Mouse (Mus musculus) CH12.LX (cell line): ENCODE measurements around the gene D10Wsu102e. TPM values are rescaled to one million over a fixed set of nuclear protein-coding genes. Genes with fewer than 3 reads are reported as not detected.

Experiments
- DNase-seq: peaks from one replicate; pipeline ENCODE4 v3.0.0-alpha.2; 2013; ENCODE audit errors: extremely low read depth
- H3K27ac ChIP-seq: 2 replicates; pipeline ENCODE4 v1.5.1; 2012; ENCODE audit warnings: low read depth, mild to moderate bottlenecking, control low read depth, moderate library complexity; ENCODE audit not compliant: insufficient read depth
- H3K27me3 ChIP-seq: replicated peaks from 2 replicates; pipeline ENCODE3; 2012; ENCODE audit warnings: inconsistent platforms
- H3K36me3 ChIP-seq, 2 experiments: replicated peaks in 1 of 2; 2 replicates each; pipeline versions ENCODE3 to v1.6.1; 2012; ENCODE audit warnings: inconsistent platforms in 1 of 2, low read length in 1 of 2, mild to moderate bottlenecking in 1 of 2, mixed read lengths in 1 of 2, moderate library complexity in 1 of 2; ENCODE audit not compliant: control insufficient read depth in 1 of 2, insufficient read depth in 1 of 2
- H3K4me1 ChIP-seq, 2 experiments: 2 replicates each; pipeline ENCODE4 v1.6.1; 2012; ENCODE audit warnings: inconsistent platforms in 1 of 2, moderate library complexity in 1 of 2; ENCODE audit not compliant: insufficient read depth in 2 of 2, control insufficient read depth in 1 of 2
- H3K4me2 ChIP-seq: 2 replicates; pipeline ENCODE4 v1.6.1; 2012; ENCODE audit warnings: low read depth, mild to moderate bottlenecking, control low read depth; ENCODE audit not compliant: poor library complexity, insufficient read depth, severe bottlenecking
- H3K4me3 ChIP-seq, 3 experiments: fragments of 150-350 bp in 1 of 3; sonication (generic) in 1 of 3; replicated peaks in 1 of 3; 2 replicates each; pipeline versions ENCODE3 to v1.5.1; 2011 to 2012; ENCODE audit warnings: low read depth in 2 of 3, low read length in 2 of 3, mild to moderate bottlenecking in 2 of 3, moderate library complexity in 2 of 3, control low read depth in 1 of 3, improper control_type of control experiment in 1 of 3, inconsistent platforms in 1 of 3, mixed read lengths in 1 of 3; ENCODE audit not compliant: poor library complexity in 1 of 3
- H3K79me2 ChIP-seq: replicated peaks from 2 replicates; pipeline ENCODE4 v1.6.1; 2012; ENCODE audit warnings: mild to moderate bottlenecking, moderate library complexity; ENCODE audit not compliant: control insufficient read depth, poor library complexity, insufficient read depth, severe bottlenecking; ENCODE audit errors: extremely low read depth
- H3K9ac ChIP-seq: 2 replicates; pipeline ENCODE4 v1.6.1; 2012; ENCODE audit warnings: low read depth, mild to moderate bottlenecking, control low read depth, moderate library complexity; ENCODE audit not compliant: insufficient read depth
- H3K9me3 ChIP-seq: replicated peaks from 2 replicates; pipeline ENCODE3; 2012; ENCODE audit warnings: low read length, inconsistent platforms, mixed read lengths
- BHLHE40 ChIP-seq: IDR thresholded peaks from 2 replicates; pipeline ENCODE4 v1.6.1; 2011; ENCODE audit warnings: mild to moderate bottlenecking, low read depth, low read length, improper control_type of control experiment
- CHD2 ChIP-seq: IDR thresholded peaks from 2 replicates; pipeline ENCODE4 v1.6.1; 2011; ENCODE audit warnings: low read length, improper control_type of control experiment
- CTCF ChIP-seq, 2 experiments: IDR thresholded peaks in 1 of 2; conservative IDR thresholded peaks in 1 of 2; 2 replicates each; pipeline ENCODE4 v1.5.1; 2011 to 2012; ENCODE audit warnings: low read depth in 2 of 2, low read length in 2 of 2, improper control_type of control experiment in 1 of 2, inconsistent platforms in 1 of 2, mild to moderate bottlenecking in 1 of 2, moderate library complexity in 1 of 2
- E2F4 ChIP-seq: IDR thresholded peaks from 2 replicates; pipeline ENCODE4 v1.6.1; 2011; ENCODE audit warnings: low read depth, low read length, improper control_type of control experiment; ENCODE audit not compliant: insufficient replicate concordance
- ELF1 ChIP-seq: IDR thresholded peaks from 2 replicates; pipeline ENCODE4 v1.6.1; 2014; ENCODE audit warnings: low read depth, mild to moderate bottlenecking, inconsistent platforms, low read length, improper control_type of control experiment
- EP300 ChIP-seq: IDR thresholded peaks from 2 replicates; pipeline ENCODE4 v1.6.1; 2011; ENCODE audit warnings: low read length, improper control_type of control experiment
- GABPA ChIP-seq: IDR thresholded peaks from 2 replicates; pipeline ENCODE4 v1.6.1; 2012; ENCODE audit warnings: low read depth, low read length, improper control_type of control experiment, inconsistent platforms; ENCODE audit not compliant: insufficient replicate concordance
- HCFC1 ChIP-seq: IDR thresholded peaks from 2 replicates; pipeline ENCODE4 v1.6.1; 2012; ENCODE audit warnings: low read depth, mild to moderate bottlenecking, inconsistent platforms, low read length, improper control_type of control experiment
- IRF4 ChIP-seq: IDR thresholded peaks from 2 replicates; pipeline ENCODE4 v1.6.1; 2014; ENCODE audit warnings: low read depth, mild to moderate bottlenecking, inconsistent platforms, low read length, improper control_type of control experiment
- JUN ChIP-seq: IDR thresholded peaks from 2 replicates; pipeline ENCODE4 v1.6.1; 2011; ENCODE audit warnings: low read depth, mild to moderate bottlenecking, low read length, improper control_type of control experiment, moderate library complexity; ENCODE audit not compliant: insufficient read depth
- JUND ChIP-seq: conservative IDR thresholded peaks from 2 replicates; pipeline ENCODE4 v1.6.1; 2011; ENCODE audit warnings: low read depth, low read length, improper control_type of control experiment
- KAT2A ChIP-seq: IDR thresholded peaks from 2 replicates; pipeline ENCODE4 v1.6.1; 2012; ENCODE audit warnings: low read length, improper control_type of control experiment, inconsistent platforms; ENCODE audit not compliant: insufficient replicate concordance
- MAX ChIP-seq: IDR thresholded peaks from 2 replicates; pipeline ENCODE4 v1.6.1; 2011; ENCODE audit warnings: low read length, improper control_type of control experiment
- MEF2A ChIP-seq: IDR thresholded peaks from 2 replicates; pipeline ENCODE4 v1.6.1; 2014; ENCODE audit warnings: low read depth, mild to moderate bottlenecking, inconsistent platforms, low read length, improper control_type of control experiment, borderline replicate concordance
- MXI1 ChIP-seq: IDR thresholded peaks from 2 replicates; pipeline ENCODE4 v1.6.1; 2011; ENCODE audit warnings: mild to moderate bottlenecking, low read depth, low read length, improper control_type of control experiment
- NELFE ChIP-seq: IDR thresholded peaks from 2 replicates; pipeline ENCODE4 v1.6.1; 2011; ENCODE audit warnings: low read depth, low read length, improper control_type of control experiment
- PAX5 ChIP-seq: IDR thresholded peaks from 2 replicates; pipeline ENCODE4 v1.6.1; 2012; ENCODE audit warnings: low read length, inconsistent platforms, mixed read lengths
- RAD21 ChIP-seq: IDR thresholded peaks from 2 replicates; pipeline ENCODE4 v1.6.1; 2011; ENCODE audit warnings: low read depth, mild to moderate bottlenecking, low read length, improper control_type of control experiment, moderate library complexity
- RCOR1 ChIP-seq: conservative IDR thresholded peaks from 2 replicates; pipeline ENCODE4 v1.6.1; 2012; ENCODE audit warnings: low read depth, mild to moderate bottlenecking, inconsistent platforms, low read length, improper control_type of control experiment
- TCF12 ChIP-seq: IDR thresholded peaks from 2 replicates; pipeline ENCODE4 v1.6.1; 2014; ENCODE audit warnings: low read depth, mild to moderate bottlenecking, inconsistent platforms, low read length, improper control_type of control experiment
- USF1 ChIP-seq: IDR thresholded peaks from 2 replicates; pipeline ENCODE4 v1.6.1; 2014; ENCODE audit warnings: low read depth, mild to moderate bottlenecking, inconsistent platforms, low read length, improper control_type of control experiment
- USF2 ChIP-seq: conservative IDR thresholded peaks from 2 replicates; pipeline ENCODE4 v1.6.1; 2011; ENCODE audit warnings: low read depth, low read length, improper control_type of control experiment
- ZC3H11A ChIP-seq: IDR thresholded peaks from 2 replicates; pipeline ENCODE4 v1.6.1; 2012; ENCODE audit warnings: low read depth, mild to moderate bottlenecking, inconsistent platforms, low read length, improper control_type of control experiment
- ZKSCAN1 ChIP-seq: IDR thresholded peaks from 2 replicates; pipeline ENCODE4 v1.6.1; 2012; ENCODE audit warnings: low read depth, inconsistent platforms, low read length, improper control_type of control experiment, borderline replicate concordance
- dilution Hi-C: fragments of 300-500 bp; cut with MboI; formaldehyde crosslinking; loops from 2 replicates; pipeline ENCODE4 v1.14.3; 2020; ENCODE audit warnings: low sequenced_read_pairs; ENCODE audit not compliant: extremely low pct_unique_long_range_greater_than_20kb, extremely low pct_ligation_motif_present
- in situ Hi-C: fragments of 300-500 bp; cut with MboI; formaldehyde crosslinking; loops from 3 replicates; pipeline ENCODE4 v1.14.3; 2019; ENCODE audit warnings: low sequenced_read_pairs, low pct_ligation_motif_present, low pct_unique_long_range_greater_than_20kb, mixed read lengths
- polyA plus RNA-seq: library from polyadenylated mRNA; unstranded; fragments of >175 nt; gene quantifications from 2 replicates; pipeline ENCODE4 v1.2.1, GENCODE M21; 2012; ENCODE audit warnings: low read depth; ENCODE audit not compliant: insufficient read length
- total RNA-seq, 2 experiments: library from RNA; depleted of rRNA; stranded (reverse); fragments of 300-350 nt in 1 of 2; fragments of >200 nt in 1 of 2; gene quantifications; 2 replicates each; pipeline ENCODE4 v1.2.3; 2012 to 2014

D10Wsu102e gene
- total and polyA plus RNA-seq, 3 experiments, result 1.0 to 1.6 (median 1.6) TPM

GRCm38 (mm10) chr10:83310356-83310755 is 49.7 kb upstream of the D10Wsu102e start:
- dilution Hi-C loops (no loop called here), in situ Hi-C loops (loop anchor here (25.0 kb wide), 1 partner anchor 398 kb away; no protein-coding TSS in a partner anchor)
- TF ChIP-seq TCF12 (no peak), NELFE (no peak), ZKSCAN1 (no peak), JUN (no peak), MXI1 (no peak), RCOR1 (no peak), GABPA (no peak), CTCF (conservative IDR thresholded peaks at IDR 0.05 in 1 of 2, IDR thresholded peaks at IDR 0.05 in 1 of 2; ENCODE audit: low read depth in 2 of 2, low read length in 2 of 2) (no peak), ZC3H11A (no peak), BHLHE40 (no peak), PAX5 (no peak)
- Histone ChIP-seq H3K4me2 (no peak overlapping the region), H3K27ac (no peak overlapping the region), H3K4me3 (no peak overlapping the region), H3K79me2 (no peaks in the 10 kb centered on the region), H3K27me3 (no peaks in the 10 kb centered on the region), H3K36me3 (no peaks in the 10 kb centered on the region), H3K9ac (no peak overlapping the region), H3K4me1 (peaks cover 0 to 9% of the 10 kb centered on the region in 2 experiments; a peak in 2 of 4 replicates), H3K9me3 (peaks cover 9% of the 10 kb centered on the region)
- no peak for DNase-seq

GRCm38 (mm10) chr10:83313033-83313432 is 47.0 kb upstream of the D10Wsu102e start:
- Histone ChIP-seq H3K27ac (no peak overlapping the region), H3K9me3 (peaks cover 9% of the 10 kb centered on the region), H3K4me1 (peaks cover 0 to 9% of the 10 kb centered on the region in 2 experiments; a peak in 2 of 4 replicates), H3K27me3 (no peaks in the 10 kb centered on the region), H3K9ac (no peak overlapping the region)
- dilution Hi-C loops, result no loop called here
- no peak for TF ChIP-seq ELF1
- no peak for TF ChIP-seq KAT2A
- TF ChIP-seq RCOR1, result no peak
- TF ChIP-seq MAX, result no peak
- TF ChIP-seq CTCF (conservative IDR thresholded peaks at IDR 0.05 in 1 of 2, IDR thresholded peaks at IDR 0.05 in 1 of 2; ENCODE audit: low read depth in 2 of 2, low read length in 2 of 2), result no peak
- no peak for TF ChIP-seq IRF4
- no peak for TF ChIP-seq MEF2A
- no peak for TF ChIP-seq EP300
- TF ChIP-seq USF1, result no peak
- no peak for TF ChIP-seq RAD21
- no peak for TF ChIP-seq JUND
- no peak for TF ChIP-seq USF2
- no peak for TF ChIP-seq HCFC1
- TF ChIP-seq JUN, result no peak
- TF ChIP-seq E2F4, result no peak
- TF ChIP-seq TCF12, result no peak
- no peak for TF ChIP-seq BHLHE40
- no peak for TF ChIP-seq PAX5
- TF ChIP-seq ZC3H11A, result no peak
- TF ChIP-seq CHD2, result no peak
- TF ChIP-seq, all 38 proteins: peak for 0
- H3K36me3 ChIP-seq, result no peaks in the 10 kb centered on the region
- H3K4me2 ChIP-seq, result no peak overlapping the region
- H3K4me3 ChIP-seq, result no peak overlapping the region
- no peaks in the 10 kb centered on the region for H3K79me2 ChIP-seq
- no peak for DNase-seq
- in situ Hi-C loops, result loop anchor here (25.0 kb wide), 1 partner anchor 401 kb away; no protein-coding TSS in a partner anchor
